Mouse (Mus musculus): ENCODE measurements around the gene Gm11563. TPM values are rescaled to one million over a fixed set of nuclear protein-coding genes. Genes with fewer than 3 reads are reported as not detected.

Gm11563 gene
- total RNA-seq, 2 experiments from 2014 or later = not detected

DNA sequence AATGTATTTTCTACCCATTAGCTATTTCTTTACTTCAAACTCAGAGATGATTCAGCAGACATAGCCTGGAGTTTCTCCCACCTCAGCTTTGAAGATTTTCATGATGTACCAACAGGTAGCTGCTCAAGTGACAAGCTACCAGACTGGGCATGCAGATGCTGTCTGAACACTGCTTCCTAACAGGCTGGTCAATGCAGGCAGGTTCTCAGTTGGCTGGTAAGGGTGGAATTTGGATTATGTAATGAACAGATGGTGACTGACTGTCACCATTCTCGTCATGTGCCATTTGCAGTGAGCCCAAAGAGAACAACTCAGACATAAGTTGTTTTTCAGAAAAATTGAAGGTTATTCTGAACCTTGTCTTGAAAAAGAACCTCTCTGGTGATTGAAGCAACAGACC is 49.6 kb downstream of the Gm11563 start:
- intact Hi-C loops (cut with DNase I) = no loop called here
- no peak for DNase-seq (ENCODE audit: low spot score)

Other genes starting within 250 kb of the Gm11563 start
- not detected for gene Krt12, start 236.7 kb downstream of the Gm11563 start, total RNA-seq (2021)
- not detected for gene Krt20, start 220.8 kb downstream of the Gm11563 start, total RNA-seq (2021)
- not detected for gene Krt23, start 165.8 kb downstream of the Gm11563 start, total RNA-seq (2021)
- not detected for gene Krt39, start 137.6 kb downstream of the Gm11563 start, total RNA-seq (2021)
- not detected for gene Krt40, start 115.8 kb downstream of the Gm11563 start, total RNA-seq (2021)
- not detected for gene Krtap3-3, start 108.1 kb downstream of the Gm11563 start, total RNA-seq (2021)
- not detected for gene Krtap3-2, start 102.1 kb downstream of the Gm11563 start, total RNA-seq (2021)
- gene Gm11939, start 99.5 kb downstream of the Gm11563 start, total RNA-seq (2021) = not detected
- gene Krtap3-1, start 92.3 kb downstream of the Gm11563 start, total RNA-seq (2021) = not detected
- not detected for gene Krtap1-5, start 77.9 kb downstream of the Gm11563 start, total RNA-seq (2021)
- gene Krtap1-4, start 75.3 kb downstream of the Gm11563 start, total RNA-seq (2021) = not detected
- gene Krtap1-3, start 67.6 kb downstream of the Gm11563 start, total RNA-seq (2021) = not detected
- gene Krtap9-3, start 60.9 kb downstream of the Gm11563 start, total RNA-seq (2021) = not detected
- gene Gm11938, start 55.7 kb downstream of the Gm11563 start, total RNA-seq (2021) = not detected
- gene Gm11937, start 48.8 kb downstream of the Gm11563 start, total RNA-seq (2021) = not detected
- gene Krtap2-4, start 44.1 kb downstream of the Gm11563 start, total RNA-seq (2021) = not detected
- gene Gm11562, start 38.5 kb downstream of the Gm11563 start, total RNA-seq (2021) = not detected
- gene Krtap4-1, start 30.7 kb downstream of the Gm11563 start, total RNA-seq (2021) = not detected
- not detected for gene Krtap4-2, start 23.9 kb downstream of the Gm11563 start, total RNA-seq (2021)
- not detected for gene Krtap4-7, start 14.9 kb downstream of the Gm11563 start, total RNA-seq (2021)
- not detected for gene Gm11555, start 8.7 kb downstream of the Gm11563 start, total RNA-seq (2021)
- not detected for gene Krtap4-6, start 7.0 kb upstream of the Gm11563 start, total RNA-seq (2021)
- gene Gm14190, start 31.8 kb upstream of the Gm11563 start, total RNA-seq (2021) = not detected
- gene Gm14180, start 75.3 kb upstream of the Gm11563 start, total RNA-seq (2021) = not detected
- not detected for gene Gm11595, start 114.0 kb upstream of the Gm11563 start, total RNA-seq (2021)
- gene Krtap4-8, start 121.7 kb upstream of the Gm11563 start, total RNA-seq (2021) = not detected
- not detected for gene Krtap4-9, start 126.2 kb upstream of the Gm11563 start, total RNA-seq (2021)
- not detected for gene Gm11596, start 134.5 kb upstream of the Gm11563 start, total RNA-seq (2021)
- gene Gm11569, start 140.0 kb upstream of the Gm11563 start, total RNA-seq (2021) = not detected
- not detected for gene Gm11554, start 145.5 kb upstream of the Gm11563 start, total RNA-seq (2021)
- gene Krtap4-13, start 150.9 kb upstream of the Gm11563 start, total RNA-seq (2021) = not detected
- gene Gm11564, start 156.7 kb upstream of the Gm11563 start, total RNA-seq (2021) = not detected
- not detected for gene 2300003K06Rik, start 179.1 kb upstream of the Gm11563 start, total RNA-seq (2021)
- gene Krtap4-16, start 192.6 kb upstream of the Gm11563 start, total RNA-seq (2021) = not detected
- not detected for gene Gm11568, start 199.0 kb upstream of the Gm11563 start, total RNA-seq (2021)
- gene Gm11559, start 205.5 kb upstream of the Gm11563 start, total RNA-seq (2021) = not detected
- gene Krtap9-1, start 214.4 kb upstream of the Gm11563 start, total RNA-seq (2021) = not detected
- not detected for gene Gm11567, start 220.2 kb upstream of the Gm11563 start, total RNA-seq (2021)
- not detected for gene Krtap31-1, start 249.0 kb upstream of the Gm11563 start, total RNA-seq (2021)

Data from heart, postnatal 25 days (tissue).